Mouse (Mus musculus) heart, embryonic 12.5 days (tissue): ENCODE data around the gene Mrpl55. TPM values are rescaled to one million over a fixed set of nuclear protein-coding genes. Genes with fewer than 3 reads are reported as not detected.

Experiments used
- ATAC-seq: fragments of 200-750 bp; cut with Nextera tagmentation; 2 replicates; pipeline ENCODE4 v1.8.0; 2017; ENCODE audit warnings: moderate TSS enrichment, moderate library complexity; ENCODE audit not compliant: insufficient number of reproducible peaks, low FRiP score
- H3K27ac ChIP-seq: fragments of 300-500 bp; sonication (generic); 2 replicates; pipeline ENCODE4 v1.5.1; 2016; ENCODE audit warnings: mild to moderate bottlenecking, moderate library complexity; ENCODE audit not compliant: poor library complexity, severe bottlenecking
- H3K27me3 ChIP-seq: fragments of 300-500 bp; sonication (generic); replicated peaks from 2 replicates; pipeline ENCODE4 v1.6.1; 2016; ENCODE audit warnings: mild to moderate bottlenecking, moderate library complexity
- H3K36me3 ChIP-seq: fragments of 300-500 bp; sonication (generic); 2 replicates; pipeline ENCODE4 v1.6.1; 2016; ENCODE audit warnings: mild to moderate bottlenecking, moderate library complexity
- H3K4me1 ChIP-seq: fragments of 300-500 bp; sonication (generic); replicated peaks from 2 replicates; pipeline ENCODE4 v1.6.1; 2016; ENCODE audit warnings: mild to moderate bottlenecking
- H3K4me2 ChIP-seq: fragments of 300-500 bp; sonication (generic); 2 replicates; pipeline ENCODE4 v1.6.1; 2016; ENCODE audit warnings: mild to moderate bottlenecking, moderate library complexity
- H3K4me3 ChIP-seq: fragments of 300-500 bp; sonication (generic); 2 replicates; pipeline ENCODE4 v1.5.1; 2016; ENCODE audit warnings: mild to moderate bottlenecking
- H3K9ac ChIP-seq: fragments of 300-500 bp; sonication (generic); 2 replicates; pipeline ENCODE4 v1.6.1; 2016; ENCODE audit warnings: mild to moderate bottlenecking, moderate library complexity
- H3K9me3 ChIP-seq: fragments of 300-500 bp; sonication (generic); replicated peaks from 2 replicates; pipeline ENCODE4 v1.6.1; 2016; ENCODE audit warnings: mild to moderate bottlenecking, moderate library complexity
- WGBS: fragments of 180-500 bp; shearing (Covaris S2); methylation state at CpG from one replicate; pipeline ENCODE4 v1.1.7; 2016; 5-methylcytosine and 5-hydroxymethylcytosine counted together
- polyA plus RNA-seq: library from polyadenylated mRNA; unstranded; fragments of >200 nt; fragmentation: Nextera tagmentation; extraction: Ambion mirVana; gene quantifications from 2 replicates; pipeline ENCODE4 v1.2.1, GENCODE M21; 2016

Gene Mrpl55
- polyA plus RNA-seq, 1 experiment from 2014 or later: 94.3 TPM

DNA sequence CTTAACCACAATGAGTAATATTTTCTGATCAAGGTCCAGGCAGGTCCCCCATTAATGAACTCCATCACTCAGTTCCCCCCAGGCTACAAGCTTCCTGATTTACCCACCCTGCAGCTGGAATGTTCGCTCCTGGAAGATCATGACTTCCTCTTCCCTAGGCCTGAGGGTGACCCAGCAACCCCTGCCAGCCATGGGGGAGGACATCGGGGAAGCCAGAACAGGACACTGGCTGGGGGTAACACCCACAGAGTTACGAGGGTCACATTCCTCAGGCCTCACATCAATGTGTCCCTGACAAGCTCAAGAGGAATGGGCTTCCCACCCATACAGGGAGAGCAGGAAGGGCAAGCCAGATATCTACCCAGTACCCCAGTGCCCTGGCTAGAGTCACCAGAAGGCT is 32.5 kb upstream of the Mrpl55 start:
- 41% methylated on average over 3 of the region's 3 CpGs for WGBS
- 0 out of 2 replicates have a peak, but pooled peaks have one; percentile 30 for ATAC-seq
- Histone ChIP-seq H3K27ac (no peak overlapping the region), H3K4me3 (no peak overlapping the region), H3K9me3 (no peaks in the 10 kb centered on the region), H3K27me3 (peaks cover 24% of the 10 kb centered on the region), H3K4me1 (peaks cover 14% of the 10 kb centered on the region), H3K9ac (no peak overlapping the region), H3K36me3 (no peaks in the 10 kb centered on the region), H3K4me2 (no peak overlapping the region)

GRCm38 (mm10) chr11:59170549-59170948 is 31.7 kb upstream of the Mrpl55 start:
- peaks cover 14% of the 10 kb centered on the region for H3K4me1 ChIP-seq
- H3K27me3 ChIP-seq: peaks cover 31% of the 10 kb centered on the region
- H3K27ac ChIP-seq: no peak overlapping the region
- H3K4me3 ChIP-seq: no peak overlapping the region
- no peak overlapping the region for H3K9ac ChIP-seq
- no peak overlapping the region for H3K4me2 ChIP-seq
- no peak for ATAC-seq
- WGBS: 76% methylated on average over 4 of the region's 4 CpGs
- H3K9me3 ChIP-seq: no peaks in the 10 kb centered on the region
- no peaks in the 10 kb centered on the region for H3K36me3 ChIP-seq

- H3K9me3 ChIP-seq: no peaks in the 10 kb centered on the region
- H3K27me3 ChIP-seq: peaks cover 69% of the 10 kb centered on the region
- no peak overlapping the region for H3K9ac ChIP-seq
- H3K27ac ChIP-seq: no peak overlapping the region
- WGBS: 50% methylated on average over 6 of the region's 6 CpGs
- no peak for ATAC-seq
- no peak overlapping the region for H3K4me2 ChIP-seq
- no peaks in the 10 kb centered on the region for H3K36me3 ChIP-seq
- peaks cover 23% of the 10 kb centered on the region for H3K4me1 ChIP-seq
- no peak overlapping the region for H3K4me3 ChIP-seq
Observed at GRCm38 (mm10) chr11:59174189-59174838, 28.0 kb upstream of the Mrpl55 start.

GRCm38 (mm10) chr11:59176475-59176874 is 25.8 kb upstream of the Mrpl55 start:
- Histone ChIP-seq H3K27me3 (peaks cover 76% of the 10 kb centered on the region), H3K9me3 (no peaks in the 10 kb centered on the region), H3K4me1 (peaks cover 28% of the 10 kb centered on the region), H3K27ac (no peak overlapping the region), H3K9ac (peak overlapping the region; percentile 27; the same call in 1 of the 2 replicates), H3K4me2 (peak overlapping the region; percentile 61), H3K36me3 (no peaks in the 10 kb centered on the region), H3K4me3 (peak overlapping the region; percentile 36)
- WGBS: 3% methylated on average over 48 of the region's 48 CpGs
- no peak for ATAC-seq

GRCm38 (mm10) chr11:59176921-59177320 is 25.4 kb upstream of the Mrpl55 start:
- H3K36me3 ChIP-seq: no peaks in the 10 kb centered on the region
- peaks cover 28% of the 10 kb centered on the region for H3K4me1 ChIP-seq
- peak overlapping the region; percentile 61 for H3K4me2 ChIP-seq
- H3K9ac ChIP-seq: no peak overlapping the region
- H3K27me3 ChIP-seq: peaks cover 76% of the 10 kb centered on the region
- WGBS: 9% methylated on average over 34 of the region's 34 CpGs
- ATAC-seq: peak; percentile 22; the same call in 1 of the 2 replicates
- H3K9me3 ChIP-seq: no peaks in the 10 kb centered on the region
- H3K4me3 ChIP-seq: peak overlapping the region; percentile 36
- H3K27ac ChIP-seq: no peak overlapping the region

DNA sequence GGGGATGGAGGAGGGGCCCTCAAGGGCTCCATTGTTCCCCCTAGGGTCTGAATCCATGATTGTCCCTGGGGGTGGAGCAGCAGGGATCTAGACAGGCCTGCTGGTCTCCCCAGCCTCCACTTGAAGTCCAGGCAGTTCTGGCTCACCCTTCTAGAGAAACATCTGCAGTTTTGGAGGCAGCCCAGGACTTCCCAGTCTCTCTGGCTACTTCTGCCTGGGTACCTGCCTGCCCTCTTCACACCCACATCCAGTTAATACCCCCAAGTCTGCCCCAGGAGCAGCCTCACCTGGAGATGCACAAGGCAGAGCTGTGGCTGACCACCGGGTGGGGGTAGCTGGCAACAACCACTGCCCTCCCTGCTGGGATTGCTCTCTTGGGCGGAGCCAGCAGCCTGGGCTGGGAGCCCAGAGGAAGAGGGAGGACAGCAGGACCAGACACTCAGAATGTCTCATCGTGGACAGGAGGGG is 19.4 kb upstream of the Mrpl55 start, which contains the start of gene Gjc2:
Gjc2 (minus strand) TSS at position 350 of the 468 bp plus-strand sequence.
- H3K4me2 ChIP-seq: no peak within 1 kb of the TSS; the same call in 1 of the 2 replicates
- peaks cover 29% of the 10 kb centered on the region for H3K36me3 ChIP-seq
- no peak within 1 kb of the TSS for H3K4me3 ChIP-seq
- ATAC-seq: no peak; the same call in 1 of the 2 replicates
- peak within 1 kb of the TSS; percentile 48; the same call in 1 of the 2 replicates for H3K9ac ChIP-seq
- peaks cover 31% of the 10 kb centered on the region for H3K4me1 ChIP-seq
- 49% methylated on average over 3 of the region's 3 CpGs for WGBS
- no peaks in the 10 kb centered on the region for H3K9me3 ChIP-seq
- 0 out of 2 replicates have a peak within 1 kb of the TSS, but pooled peaks have one; percentile 8 for H3K27ac ChIP-seq
- peaks cover 26% of the 10 kb centered on the region for H3K27me3 ChIP-seq

- Histone ChIP-seq H3K9ac (0 out of 2 replicates have a peak overlapping the region, but pooled peaks have one; percentile 9), H3K4me2 (no peak overlapping the region; the same call in 1 of the 2 replicates)
Observed at GRCm38 (mm10) chr11:59183821-59184220, 18.5 kb upstream of the Mrpl55 start.

GRCm38 (mm10) chr11:59185490-59185889 is 16.8 kb upstream of the Mrpl55 start:
- WGBS: 81% methylated on average over 5 of the region's 5 CpGs
- H3K4me1 ChIP-seq: peaks cover 22% of the 10 kb centered on the region
- H3K4me3 ChIP-seq: no peak overlapping the region
- H3K27ac ChIP-seq: no peak overlapping the region
- no peak overlapping the region for H3K4me2 ChIP-seq
- H3K9me3 ChIP-seq: no peaks in the 10 kb centered on the region
- H3K9ac ChIP-seq: no peak overlapping the region
- H3K27me3 ChIP-seq: 0 out of 2 replicates have a peak, but pooled peaks cover 4% of the 10 kb centered on the region
- no peak for ATAC-seq
- H3K36me3 ChIP-seq: peaks cover 29% of the 10 kb centered on the region

More at GRCm38 (mm10) chr11:59183821-59184220, 18.5 kb upstream of the Mrpl55 start:
- Histone ChIP-seq H3K27ac (0 out of 2 replicates have a peak overlapping the region, but pooled peaks have one; percentile 8), H3K4me1 (peaks cover 31% of the 10 kb centered on the region), H3K4me3 (no peak overlapping the region), H3K9me3 (no peaks in the 10 kb centered on the region), H3K36me3 (peaks cover 29% of the 10 kb centered on the region), H3K27me3 (peaks cover 17% of the 10 kb centered on the region)
- 15% methylated on average over 3 of the region's 3 CpGs for WGBS
- peak; percentile 70 for ATAC-seq

DNA sequence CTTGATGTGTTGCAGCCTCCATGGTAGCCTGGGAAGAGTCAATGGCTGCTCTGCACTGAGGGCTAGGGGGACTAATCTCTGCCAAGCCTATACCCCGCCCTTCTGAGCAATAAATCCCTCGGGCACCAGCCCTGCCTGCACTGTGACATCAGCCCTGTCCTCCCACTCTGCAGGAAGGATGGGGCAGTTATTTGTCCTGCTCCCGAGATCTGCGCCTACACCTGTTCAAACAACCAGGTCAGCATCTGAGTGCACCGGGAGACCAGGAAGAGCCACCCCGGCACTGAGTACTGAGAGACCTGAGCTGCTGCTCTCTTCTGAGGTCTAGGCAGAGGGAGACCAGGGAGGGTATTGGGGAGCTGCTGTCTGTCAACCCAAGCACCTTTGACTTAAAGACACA is 14.6 kb upstream of the Mrpl55 start:
- Histone ChIP-seq H3K27ac (no peak overlapping the region), H3K9ac (no peak overlapping the region), H3K27me3 (0 out of 2 replicates have a peak, but pooled peaks cover 4% of the 10 kb centered on the region), H3K4me3 (no peak overlapping the region), H3K9me3 (no peaks in the 10 kb centered on the region), H3K4me1 (peaks cover 21% of the 10 kb centered on the region), H3K36me3 (peaks cover 29% of the 10 kb centered on the region), H3K4me2 (no peak overlapping the region)
- WGBS: 77% methylated on average over 6 of the region's 6 CpGs
- ATAC-seq: no peak

- H3K36me3 ChIP-seq: peaks cover 3% of the 10 kb centered on the region; the same call in 1 of the 2 replicates
- H3K9ac ChIP-seq: peak overlapping the region; percentile 79
- WGBS: under 1% methylated on average over 59 of the region's 59 CpGs
- peak overlapping the region; percentile 85 for H3K27ac ChIP-seq
- peaks cover 6% of the 10 kb centered on the region for H3K4me1 ChIP-seq
- peak; percentile 96 for ATAC-seq
- no peaks in the 10 kb centered on the region for H3K9me3 ChIP-seq
- peak overlapping the region; percentile 77 for H3K4me2 ChIP-seq
- no peaks in the 10 kb centered on the region for H3K27me3 ChIP-seq
- H3K4me3 ChIP-seq: peak overlapping the region; percentile 61
Observed at GRCm38 (mm10) chr11:59191231-59192058, 10.8 kb upstream of the Mrpl55 start.

DNA sequence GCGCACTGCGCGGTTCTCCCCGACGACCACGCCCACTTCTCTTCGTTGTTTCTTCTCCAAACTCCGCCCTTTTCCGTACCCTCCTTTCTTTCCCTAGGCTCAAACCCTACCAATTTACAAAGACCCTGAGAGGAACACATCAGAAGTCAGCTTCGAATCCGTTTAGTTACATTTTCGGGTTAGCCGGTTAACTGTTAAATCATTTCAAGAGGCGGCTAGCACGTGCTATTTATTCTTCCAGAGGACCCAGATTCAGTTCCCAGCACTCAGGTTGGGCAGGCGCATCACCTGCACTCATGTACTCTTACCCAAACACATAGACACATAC is 10.3 kb upstream of the Mrpl55 start, which contains the start of gene Guk1:
Guk1 (minus strand) TSS at position 154 of the 328 bp plus-strand sequence.
- Histone ChIP-seq H3K9me3 (no peaks in the 10 kb centered on the region), H3K4me3 (peak within 1 kb of the TSS; percentile 61), H3K27ac (peak within 1 kb of the TSS; percentile 85), H3K4me1 (peaks cover 6% of the 10 kb centered on the region), H3K9ac (peak within 1 kb of the TSS; percentile 79), H3K27me3 (no peaks in the 10 kb centered on the region), H3K36me3 (no peaks in the 10 kb centered on the region), H3K4me2 (peak within 1 kb of the TSS; percentile 77)
- 7% methylated on average over 16 of the region's 16 CpGs for WGBS
- ATAC-seq: no peak; the same call in 1 of the 2 replicates
